Mouse (Mus musculus): ENCODE data around the gene Gm3187.
"Not testable (repeated sequence)": the region's sequence is repeated elsewhere in the genome, so short reads cannot be mapped to it uniquely, and the experiment has no call there.

Gene Gm3187

DNA sequence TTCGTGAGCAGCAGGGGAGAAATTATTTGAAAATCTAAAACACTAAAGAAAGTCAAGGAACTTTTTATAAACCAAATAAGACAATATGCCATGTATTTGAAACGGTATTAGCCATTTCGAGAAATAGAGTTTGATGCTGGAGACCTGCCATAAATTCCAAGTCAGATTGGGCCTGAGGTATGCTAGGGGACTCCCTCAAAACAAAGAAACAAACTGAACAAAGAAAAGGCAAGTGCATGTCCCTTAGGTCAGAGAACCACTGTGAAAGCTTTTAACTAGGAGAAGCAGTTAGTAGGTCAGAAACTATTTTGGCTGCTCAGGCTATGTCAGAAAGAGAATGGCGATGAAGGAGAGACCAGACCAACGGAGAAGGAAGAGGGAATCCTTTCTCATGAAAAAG, at the start of gene Gm3187:
TSS of gene Gm3187 (plus strand) at position 301 of the 400 bp plus-strand sequence.
- not testable (repeated sequence) for DNase-seq (ENCODE audit: low spot score)

DNA sequence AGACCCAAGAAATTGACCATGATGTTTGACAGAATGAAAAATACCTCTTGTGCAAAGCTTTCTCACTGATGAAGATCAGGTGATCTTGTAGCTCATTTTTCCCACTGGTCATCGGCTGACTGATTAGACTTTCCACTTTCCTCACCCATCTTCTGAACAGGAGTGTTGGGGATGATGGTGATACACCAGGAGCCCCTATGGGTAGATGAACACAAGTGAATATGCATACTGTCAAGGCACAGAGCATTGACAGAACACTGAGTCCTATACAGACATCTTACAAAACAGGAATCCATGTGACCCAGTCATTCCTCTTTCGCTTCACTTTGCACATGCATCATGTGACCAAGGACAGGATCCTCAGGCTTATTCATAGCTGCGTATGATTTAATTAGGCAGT, 28.6 kb upstream of the Gm3187 start, which contains the start of gene Gm3194:
TSS of gene Gm3194 (minus strand) at position 101 of the 400 bp plus-strand sequence.
- not testable (repeated sequence) for DNase-seq (ENCODE audit: low spot score)

DNA sequence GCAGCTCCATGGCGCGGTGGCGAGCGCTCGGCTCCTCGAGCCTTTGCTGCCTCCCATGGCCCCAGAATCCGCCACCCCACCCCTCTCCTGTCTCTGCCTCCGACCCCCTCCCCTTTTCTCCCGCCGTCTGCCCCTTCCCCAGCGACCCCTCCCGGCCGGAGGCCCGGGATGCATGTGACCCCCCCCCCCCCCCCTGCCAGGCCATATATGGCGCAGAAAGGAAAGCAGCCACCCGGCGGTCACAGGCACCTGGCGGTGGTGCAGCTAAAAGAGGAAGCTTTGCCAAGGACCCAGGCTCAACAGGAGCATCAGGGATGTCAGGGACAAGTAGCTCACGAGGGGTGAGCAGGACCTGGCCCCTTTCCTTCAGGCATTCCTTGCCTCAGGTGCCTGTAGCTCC, 23.5 kb upstream of the Gm3187 start:
- not testable (repeated sequence) for DNase-seq (ENCODE audit: low spot score)

DNA sequence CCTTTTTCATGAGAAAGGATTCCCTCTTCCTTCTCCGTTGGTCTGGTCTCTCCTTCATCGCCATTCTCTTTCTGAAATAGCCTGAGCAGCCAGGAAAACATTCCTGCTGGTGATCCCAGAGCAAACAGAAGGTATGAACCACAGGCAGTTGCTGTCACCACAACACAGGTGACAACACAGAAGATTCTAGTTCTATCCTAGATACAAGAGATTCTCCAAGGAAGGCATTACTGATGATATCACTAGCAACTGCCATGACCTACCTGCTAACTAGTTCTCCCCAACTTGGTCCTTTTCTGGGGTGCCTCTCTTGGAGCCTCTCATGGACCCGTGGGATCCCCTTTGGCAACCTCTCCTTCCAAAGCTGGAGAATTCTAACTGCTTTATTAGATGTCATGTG, 6.3 kb upstream of the Gm3187 start, which contains the start of gene Gm8246:
TSS of gene Gm8246 (minus strand) at position 101 of the 400 bp plus-strand sequence.
- not testable (repeated sequence) for DNase-seq (ENCODE audit: low spot score)

DNA sequence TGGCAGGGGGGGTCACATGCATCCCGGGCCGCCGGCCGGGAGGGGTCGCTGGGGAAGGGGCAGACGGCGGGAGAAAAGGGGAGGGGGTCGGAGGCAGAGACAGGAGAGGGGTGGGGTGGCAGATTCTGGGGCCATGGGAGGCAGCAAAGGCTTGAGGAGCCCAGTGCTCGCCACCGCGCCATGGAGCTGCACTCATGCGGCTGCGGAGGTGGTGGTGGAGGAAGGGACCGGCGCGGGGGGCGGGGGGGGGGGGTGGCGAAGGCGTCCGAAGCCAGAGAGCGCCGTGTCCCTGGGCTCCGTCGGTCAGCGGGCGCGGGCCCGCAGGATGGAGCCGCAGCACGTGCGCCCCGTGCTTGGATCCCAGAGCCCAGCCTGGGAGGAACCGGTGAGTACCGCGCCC, 17.4 kb downstream of the Gm3187 start, which contains the start of gene Gm3488:
TSS of gene Gm3488 (plus strand) at position 301 of the 400 bp plus-strand sequence.
- not testable (repeated sequence) for DNase-seq (ENCODE audit: low spot score)

DNA sequence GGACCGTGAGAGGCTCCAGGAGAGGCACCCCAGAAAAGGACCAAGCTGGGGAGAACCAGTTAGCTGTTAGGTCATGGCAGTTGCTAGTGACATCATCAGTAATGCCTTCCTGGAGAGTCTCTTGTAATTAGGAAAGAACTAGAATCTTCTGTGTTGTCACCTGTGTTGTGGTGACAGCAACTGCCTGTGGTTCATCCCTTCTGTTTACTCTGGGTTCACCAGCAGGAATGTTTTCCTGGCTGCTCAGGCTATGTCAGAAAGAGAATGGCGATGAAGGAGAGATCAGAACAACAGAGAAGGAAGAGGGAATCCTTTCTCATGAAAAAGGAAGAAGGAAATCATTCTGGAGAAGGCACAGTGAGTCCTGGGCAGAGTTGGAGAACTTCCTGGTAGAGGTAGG, 54.2 kb downstream of the Gm3187 start, which contains the start of gene Gm3532:
TSS of gene Gm3532 (plus strand) at position 301 of the 400 bp plus-strand sequence.
- DNase-seq (ENCODE audit: low spot score) = not testable (repeated sequence)

All from testis, postnatal 14 days (tissue).